Mouse (Mus musculus) heart, postnatal 0 days (tissue): ENCODE data around the gene Cep131. TPM values are rescaled to one million over a fixed set of nuclear protein-coding genes. Genes with fewer than 3 reads are reported as not detected.

Experiments used
- ATAC-seq: fragments of 200-750 bp; cut with Nextera tagmentation; 2 replicates; pipeline ENCODE4 v1.8.0; 2017; ENCODE audit warnings: low read depth, moderate number of reproducible peaks, moderate library complexity; ENCODE audit not compliant: insufficient read depth
- DNase-seq: peaks from one replicate; pipeline ENCODE4 v3.0.0-alpha.2; 2016; ENCODE audit warnings: low spot score
- H3K27ac ChIP-seq: fragments of 300-500 bp; sonication (generic); 2 replicates; pipeline ENCODE4 v1.5.1; 2014; ENCODE audit warnings: low read depth, mild to moderate bottlenecking
- H3K27me3 ChIP-seq: fragments of 300-500 bp; sonication (generic); 2 replicates; pipeline ENCODE4 v1.6.1; 2014; ENCODE audit warnings: low read length, mixed read lengths; ENCODE audit not compliant: control insufficient read depth, insufficient read depth
- H3K36me3 ChIP-seq: fragments of 300-500 bp; sonication (generic); replicated peaks from 2 replicates; pipeline ENCODE4 v1.6.1; 2014; ENCODE audit warnings: low read length, mixed read lengths; ENCODE audit not compliant: control insufficient read depth, insufficient read depth
- H3K4me1 ChIP-seq: fragments of 300-500 bp; sonication (generic); 2 replicates; pipeline ENCODE4 v1.6.1; 2014; ENCODE audit warnings: antibody characterized with exemption; ENCODE audit not compliant: control insufficient read depth, insufficient read depth
- H3K4me2 ChIP-seq: fragments of 300-500 bp; sonication (generic); 2 replicates; pipeline ENCODE4 v1.6.1; 2014; ENCODE audit warnings: low read depth, mild to moderate bottlenecking, low read length, moderate library complexity
- H3K4me3 ChIP-seq: fragments of 300-500 bp; sonication (generic); 2 replicates; pipeline ENCODE4 v1.5.1; 2014; ENCODE audit warnings: low read depth, low read length
- H3K9ac ChIP-seq: fragments of 300-500 bp; sonication (generic); replicated peaks from 2 replicates; pipeline ENCODE4 v1.6.1; 2014; ENCODE audit warnings: low read depth, low read length, mixed read lengths
- H3K9me3 ChIP-seq: fragments of 300-500 bp; sonication (generic); replicated peaks from 2 replicates; pipeline ENCODE4 v1.6.1; 2016; ENCODE audit warnings: low read length; ENCODE audit not compliant: control insufficient read depth
- CTCF ChIP-seq: IDR thresholded peaks from 2 replicates; pipeline ENCODE4 v1.5.1; 2016; ENCODE audit warnings: antibody characterized with exemption, control low read depth, low read depth
- EP300 ChIP-seq: IDR thresholded peaks from 2 replicates; pipeline ENCODE4 v1.6.1; 2016; ENCODE audit warnings: antibody characterized with exemption, low read depth
- WGBS: fragments of 180-500 bp; shearing (Covaris S2); extraction: QIAGEN DNeasy Blood & Tissue Kit; methylation state at CpG from one replicate; pipeline ENCODE4 v1.1.7; 2014; 5-methylcytosine and 5-hydroxymethylcytosine counted together
- polyA plus RNA-seq: library from polyadenylated mRNA; unstranded; fragments of >200 nt; fragmentation: Nextera tagmentation; extraction: Ambion mirVana; gene quantifications from 2 replicates; pipeline ENCODE4 v1.2.1, GENCODE M21; 2015
- total RNA-seq: library from RNA; depleted of rRNA; stranded (reverse); fragments of >200 nt; gene quantifications from 2 replicates; pipeline ENCODE4 v1.2.3, GENCODE M21; 2014; ENCODE audit warnings: low replicate concordance; rRNA removed

Gene Cep131
- total RNA-seq (3.8 and 8.5 TPM in 2 replicates), polyA plus RNA-seq (6.8 and 8.2 TPM in 2 replicates)

- no peaks in the 10 kb centered on the region for H3K9me3 ChIP-seq
- no peaks in the 10 kb centered on the region for H3K4me1 ChIP-seq
- DNase-seq: peak; percentile 97
- TF ChIP-seq CTCF (no peak), EP300 (no peak)
- no peaks in the 10 kb centered on the region for H3K27me3 ChIP-seq
- peaks cover 15% of the 10 kb centered on the region for H3K36me3 ChIP-seq
- peak; percentile 99 for ATAC-seq
- peak within 1 kb of the TSS; percentile 84 for H3K4me3 ChIP-seq
- H3K9ac ChIP-seq: peak within 1 kb of the TSS; percentile 87
- under 1% methylated on average over 36 of the region's 42 CpGs for WGBS
- peak within 1 kb of the TSS; percentile 43; the same call in 1 of the 2 replicates for H3K27ac ChIP-seq
- H3K4me2 ChIP-seq: peak within 1 kb of the TSS; percentile 95
These were observed at the start of gene Cep131 for GRCm38 (mm10) chr11:120086702-120087152. Cep131 (minus strand) TSS chr11:120086827.

DNA sequence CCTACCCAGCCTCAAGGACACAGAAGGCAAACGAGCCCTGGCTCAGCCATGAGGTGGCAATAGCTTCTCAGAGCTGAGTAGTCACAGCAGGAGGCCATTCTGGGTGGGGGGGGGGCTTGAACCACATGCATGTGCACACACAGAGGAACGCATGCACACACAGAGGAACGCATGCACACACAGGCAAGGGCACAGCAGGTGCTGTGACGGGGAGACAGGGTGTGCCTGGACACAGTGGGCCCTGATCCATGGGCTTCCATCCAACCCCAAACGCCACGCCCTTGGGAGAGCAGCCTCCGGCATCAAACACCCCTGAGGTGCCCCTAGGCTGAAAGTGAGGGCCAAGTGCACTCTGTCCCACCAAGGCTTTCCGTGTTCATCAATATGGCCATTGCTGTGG, 49.6 kb upstream of the Cep131 start:
- WGBS: 56% methylated on average over 8 of the region's 8 CpGs
- Histone ChIP-seq H3K4me3 (no peak overlapping the region), H3K27ac (peak overlapping the region; percentile 86)

GRCm38 (mm10) chr11:120134847-120135530, 48.4 kb upstream of the Cep131 start:
- TF ChIP-seq CTCF (no peak), EP300 (no peak)
- no peak overlapping the region for H3K9ac ChIP-seq
- WGBS: 24% methylated on average over 9 of the region's 9 CpGs
- peak overlapping the region; percentile 86 for H3K27ac ChIP-seq
- H3K36me3 ChIP-seq: peaks cover 40% of the 10 kb centered on the region
- H3K4me3 ChIP-seq: no peak overlapping the region
- no peak overlapping the region for H3K4me2 ChIP-seq
- no peaks in the 10 kb centered on the region for H3K27me3 ChIP-seq
- DNase-seq: peak; percentile 79
- peaks cover 43% of the 10 kb centered on the region for H3K4me1 ChIP-seq
- no peaks in the 10 kb centered on the region for H3K9me3 ChIP-seq
- peak; percentile 70 for ATAC-seq

More for the DNA sequence above, 49.6 kb upstream of the Cep131 start:
- peaks cover 43% of the 10 kb centered on the region for H3K4me1 ChIP-seq
- no peaks in the 10 kb centered on the region for H3K9me3 ChIP-seq
- peaks cover 30% of the 10 kb centered on the region for H3K36me3 ChIP-seq
- peak; percentile 19; the same call in 1 of the 2 replicates for ATAC-seq
- H3K4me2 ChIP-seq: no peak overlapping the region
- H3K27me3 ChIP-seq: no peaks in the 10 kb centered on the region
- no peak for DNase-seq
- TF ChIP-seq CTCF: no peak
- no peak for TF ChIP-seq EP300
- H3K9ac ChIP-seq: no peak overlapping the region

- Histone ChIP-seq H3K4me3 (no peak overlapping the region), H3K36me3 (peaks cover 48% of the 10 kb centered on the region), H3K9ac (no peak overlapping the region), H3K4me2 (no peak overlapping the region), H3K27me3 (no peaks in the 10 kb centered on the region), H3K4me1 (peaks cover 40% of the 10 kb centered on the region), H3K27ac (peak overlapping the region; percentile 86), H3K9me3 (no peaks in the 10 kb centered on the region)
- ATAC-seq (no peak), DNase-seq (no peak)
- TF ChIP-seq EP300: no peak
- no peak for TF ChIP-seq CTCF
- 87% methylated on average over 5 of the region's 5 CpGs for WGBS
These were observed 47.5 kb upstream of the Cep131 start for GRCm38 (mm10) chr11:120134148-120134547.

DNA sequence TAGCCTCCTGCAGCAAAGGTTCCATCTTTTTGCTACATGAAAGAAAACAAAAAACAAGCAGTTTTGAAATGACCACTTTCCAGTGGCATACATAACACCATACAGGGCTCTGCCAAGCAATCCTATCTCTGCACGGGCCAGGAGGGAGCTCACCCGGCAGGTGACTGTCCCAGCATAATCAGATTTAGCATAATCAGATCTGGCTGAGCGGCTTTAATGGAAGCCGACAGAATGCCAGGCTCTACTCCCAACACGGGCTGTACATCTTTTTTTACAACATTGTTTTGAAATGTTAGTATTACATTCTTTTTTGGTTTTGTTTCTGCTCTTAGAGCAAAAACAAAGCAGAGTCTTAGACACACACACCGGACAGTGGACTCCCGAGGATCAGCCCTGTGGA, 42.7 kb upstream of the Cep131 start:
- Histone ChIP-seq H3K9me3 (no peaks in the 10 kb centered on the region), H3K4me3 (no peak overlapping the region), H3K4me1 (no peaks in the 10 kb centered on the region), H3K36me3 (peaks cover 76% of the 10 kb centered on the region), H3K4me2 (no peak overlapping the region), H3K9ac (no peak overlapping the region), H3K27ac (no peak overlapping the region), H3K27me3 (no peaks in the 10 kb centered on the region)
- WGBS: 81% methylated on average over 7 of the region's 7 CpGs
- TF ChIP-seq CTCF (no peak), EP300 (no peak)
- ATAC-seq (no peak), DNase-seq (no peak)
